Mouse (Mus musculus) MEL (cell line): ENCODE data around the gene Rinl.

Experiments
- CTCF ChIP-seq, 3 experiments: IDR thresholded peaks in 2 of 3; conservative IDR thresholded peaks in 1 of 3; 2 replicates each; pipeline ENCODE4 v1.5.1; 2011 to 2012; ENCODE audit warnings: low read length in 3 of 3, low read depth in 2 of 3, mild to moderate bottlenecking in 2 of 3, improper control_type of control experiment in 1 of 3, inconsistent platforms in 1 of 3, mixed read lengths in 1 of 3, moderate library complexity in 1 of 3; ENCODE audit not compliant: control insufficient read depth in 1 of 3, insufficient read depth in 1 of 3, poor library complexity in 1 of 3, severe bottlenecking in 1 of 3
- MAFK ChIP-seq: IDR thresholded peaks from 2 replicates; pipeline ENCODE4 v1.6.1; 2011; ENCODE audit warnings: low read depth, mild to moderate bottlenecking, low read length, improper control_type of control experiment, borderline replicate concordance
- MEF2A ChIP-seq: IDR thresholded peaks from 2 replicates; pipeline ENCODE4 v1.6.1; 2014; ENCODE audit warnings: low read depth, mild to moderate bottlenecking, inconsistent platforms, low read length, improper control_type of control experiment; ENCODE audit not compliant: poor library complexity, insufficient replicate concordance, severe bottlenecking; ENCODE audit errors: extremely low read depth
- MYC ChIP-seq: IDR thresholded peaks from 2 replicates; pipeline ENCODE4 v1.6.1; 2011; ENCODE audit warnings: low read depth, mild to moderate bottlenecking, low read length, improper control_type of control experiment, moderate library complexity

DNA sequence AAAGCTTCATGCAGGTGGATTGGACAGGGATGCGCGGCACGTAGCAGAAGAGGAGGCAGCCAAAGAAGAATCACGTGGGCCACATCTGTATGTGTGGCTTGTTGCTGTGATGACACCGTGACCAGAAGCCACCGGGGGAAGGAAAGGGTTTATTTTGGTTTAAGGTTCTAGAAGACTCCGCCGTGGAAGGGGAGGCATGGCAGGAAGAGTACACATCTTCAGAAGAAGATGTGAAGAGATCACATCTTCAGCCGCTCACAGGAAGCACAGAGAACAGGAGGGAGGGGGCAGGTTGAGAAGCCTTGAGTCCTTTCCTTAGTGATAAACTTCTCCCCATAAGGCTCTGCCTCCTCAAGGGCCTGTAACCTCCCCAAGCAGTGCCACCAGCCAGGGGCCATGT, 11.2 kb downstream of the Rinl start:
- no peak for TF ChIP-seq CTCF (IDR thresholded peaks at IDR 0.05 in 2 of 3, conservative IDR thresholded peaks at IDR 0.05 in 1 of 3; ENCODE audit: control insufficient read depth in 1 of 3, insufficient read depth in 1 of 3, low read depth in 2 of 3, low read length in 3 of 3, poor library complexity in 1 of 3, severe bottlenecking in 1 of 3)
- TF ChIP-seq MAFK: no peak
- no peak for TF ChIP-seq MYC
- TF ChIP-seq MEF2A: no peak
